Mouse (Mus musculus) myocyte (in vitro differentiated cells): Measurements from ENCODE around the gene Zfp414.
A peak's percentile ranks its signal among the peaks of the same experiment; 100 is the strongest.

Experiments used
- CEBPB ChIP-seq: IDR thresholded peaks from 2 replicates; pipeline ENCODE4 v1.6.1; 2011; ENCODE audit warnings: mild to moderate bottlenecking, moderate library complexity; ENCODE audit not compliant: poor library complexity, insufficient read depth, severe bottlenecking
- E2F4 ChIP-seq: IDR thresholded peaks from one replicate; pipeline ENCODE4 v1.6.1; 2011; ENCODE audit warnings: mild to moderate bottlenecking, control low read depth, moderate library complexity; ENCODE audit not compliant: insufficient read depth
- MAX ChIP-seq: IDR thresholded peaks from one replicate; pipeline ENCODE4 v1.6.1; 2011; ENCODE audit warnings: low read depth, mild to moderate bottlenecking, control low read depth
- MYOD1 ChIP-seq, 3 experiments: IDR thresholded peaks; one replicate each; pipeline ENCODE4 v1.6.1; 2011; ENCODE audit warnings: control low read depth in 2 of 3, low read depth in 2 of 3, mild to moderate bottlenecking in 2 of 3, moderate library complexity in 1 of 3; ENCODE audit not compliant: insufficient read length in 2 of 3, control insufficient read depth in 1 of 3
- MYOG ChIP-seq, 3 experiments: IDR thresholded peaks; one replicate each; pipeline ENCODE4 v1.6.1; 2011; ENCODE audit warnings: control low read depth in 2 of 3, low read depth in 2 of 3, mild to moderate bottlenecking in 2 of 3; ENCODE audit not compliant: insufficient read length in 2 of 3, control insufficient read depth in 1 of 3, insufficient read depth in 1 of 3
- POLR2A ChIP-seq: IDR thresholded peaks from one replicate; pipeline ENCODE4 v1.6.1; 2011; ENCODE audit warnings: low read depth, mild to moderate bottlenecking, control low read depth, moderate library complexity; ENCODE audit not compliant: insufficient read length
- POLR2AphosphoS2 ChIP-seq: IDR thresholded peaks from one replicate; pipeline ENCODE4 v1.6.1; 2011; ENCODE audit warnings: low read depth, control low read depth; ENCODE audit not compliant: insufficient read length
- REST ChIP-seq: IDR thresholded peaks from one replicate; pipeline ENCODE4 v1.6.1; 2011; ENCODE audit warnings: mild to moderate bottlenecking, control low read depth, moderate library complexity; ENCODE audit not compliant: insufficient read depth, insufficient read length
- TCF12 ChIP-seq: IDR thresholded peaks from one replicate; pipeline ENCODE4 v1.6.1; 2011; ENCODE audit warnings: mild to moderate bottlenecking, control low read depth; ENCODE audit not compliant: poor library complexity, insufficient read depth, severe bottlenecking
- USF1 ChIP-seq: IDR thresholded peaks from one replicate; pipeline ENCODE4 v1.6.1; 2011; ENCODE audit warnings: low read depth, mild to moderate bottlenecking, control low read depth, moderate library complexity

- TF ChIP-seq USF1 (no peak), POLR2A (no peak), MAX (no peak), MYOD1 (IDR thresholded peaks at IDR 0.05; ENCODE audit: control insufficient read depth in 1 of 3, insufficient read length in 2 of 3, low read depth in 2 of 3) (no peak), REST (no peak), POLR2AphosphoS2 (peak; percentile 64), CEBPB (no peak), E2F4 (no peak), TCF12 (no peak), MYOG (IDR thresholded peaks at IDR 0.05; ENCODE audit: control insufficient read depth in 1 of 3, insufficient read depth in 1 of 3, insufficient read length in 2 of 3, low read depth in 2 of 3) (no peak)
Measured at GRCm38 (mm10) chr17:33631796-33632195, 2.9 kb downstream of the Zfp414 start.
